Mouse (Mus musculus) G1E (cell line): Measurements from ENCODE around the gene Galnt18. TPM values are rescaled to one million over a fixed set of nuclear protein-coding genes. Genes with fewer than 3 reads are reported as not detected.

Source experiments
- ATAC-seq: 2 replicates; pipeline ENCODE4 v1.8.0; 2016; ENCODE audit warnings: mild to moderate bottlenecking; ENCODE audit not compliant: insufficient number of reproducible peaks, poor library complexity, low FRiP score, severe bottlenecking; ENCODE audit errors: extremely low read depth
- DNase-seq: peaks from one replicate; pipeline ENCODE4 v3.0.0; 2012; ENCODE audit warnings: low spot score
- H3K27me3 ChIP-seq: 2 replicates; pipeline ENCODE4 v1.6.1; 2012; ENCODE audit warnings: mild to moderate bottlenecking, low read length, inconsistent platforms; ENCODE audit not compliant: insufficient read depth
- H3K36me3 ChIP-seq: replicated peaks from 2 replicates; pipeline ENCODE3; 2012; ENCODE audit warnings: mild to moderate bottlenecking, inconsistent platforms
- H3K4me1 ChIP-seq: 2 replicates; pipeline ENCODE4 v1.6.1; 2012; ENCODE audit warnings: low read depth, low read length, inconsistent platforms, mixed read lengths; ENCODE audit not compliant: insufficient read depth
- H3K4me3 ChIP-seq: 2 replicates; pipeline ENCODE4 v1.5.1; 2012; ENCODE audit warnings: low read depth, mild to moderate bottlenecking, inconsistent platforms, low read length, moderate library complexity, mixed read lengths
- H3K9me3 ChIP-seq: replicated peaks from 2 replicates; pipeline ENCODE4 v1.6.1; 2012; ENCODE audit warnings: inconsistent platforms
- CTCF ChIP-seq: IDR thresholded peaks from 2 replicates; pipeline ENCODE4 v1.5.1; 2012; ENCODE audit warnings: low read depth, low read length, inconsistent platforms, mixed read lengths
- GATA1 ChIP-seq: IDR thresholded peaks from 2 replicates; pipeline ENCODE4 v1.6.1; 2012; ENCODE audit warnings: borderline replicate concordance, low read length, inconsistent platforms, mixed read lengths
- GATA2 ChIP-seq: IDR thresholded peaks from 2 replicates; pipeline ENCODE4 v1.6.1; 2012; ENCODE audit warnings: low read depth, low read length, inconsistent platforms, borderline replicate concordance
- POLR2AphosphoS5 ChIP-seq: IDR thresholded peaks from 2 replicates; pipeline ENCODE4 v1.6.1; 2012; ENCODE audit warnings: low read depth, low read length, inconsistent platforms; ENCODE audit not compliant: insufficient replicate concordance
- TAL1 ChIP-seq: conservative IDR thresholded peaks from 2 replicates; pipeline ENCODE4 v1.6.1; 2012; ENCODE audit warnings: low read depth, low read length, inconsistent platforms, mixed read lengths
- polyA plus RNA-seq: library from polyadenylated mRNA; stranded (reverse); fragments of >175 nt; gene quantifications from 2 replicates; pipeline ENCODE4 v1.2.3, GENCODE M21; 2012
- total RNA-seq, 2 experiments: library from RNA; stranded (forward) in 1 of 2; stranded (reverse) in 1 of 2; fragments of 200-1000 nt in 1 of 2; fragments of >200 nt in 1 of 2; fragmentation: Nextera tagmentation in 1 of 2; gene quantifications; 2 replicates each; pipeline ENCODE4 v1.2.3; 2014 to 2017

The Galnt18 gene
- total and polyA plus RNA-seq, 3 experiments, result not detected

GRCm38 (mm10) chr7:111655002-111655401, 124.8 kb downstream of the Galnt18 start:
- TF ChIP-seq GATA1, result no peak
- TF ChIP-seq CTCF, result no peak
- no peak for TF ChIP-seq GATA2
- TF ChIP-seq POLR2AphosphoS5, result no peak
- no peak for TF ChIP-seq TAL1
- Histone ChIP-seq H3K4me3 (no peak overlapping the region), H3K27me3 (no peaks in the 10 kb centered on the region), H3K4me1 (no peaks in the 10 kb centered on the region), H3K9me3 (peaks cover 18% of the 10 kb centered on the region), H3K36me3 (no peaks in the 10 kb centered on the region)
- DNase-seq (no peak), ATAC-seq (no peak)

- H3K36me3 ChIP-seq, result no peaks in the 10 kb centered on the region
- no peaks in the 10 kb centered on the region for H3K4me1 ChIP-seq
- ATAC-seq, result no peak
- TF ChIP-seq CTCF (no peak), POLR2AphosphoS5 (no peak), GATA2 (no peak), TAL1 (no peak), GATA1 (no peak)
- peaks cover 14% of the 10 kb centered on the region for H3K9me3 ChIP-seq
- no peak for DNase-seq
- no peaks in the 10 kb centered on the region for H3K27me3 ChIP-seq
- no peak overlapping the region for H3K4me3 ChIP-seq
These were observed 125.3 kb downstream of the Galnt18 start for GRCm38 (mm10) chr7:111654526-111654925.

GRCm38 (mm10) chr7:111644362-111644761, 135.4 kb downstream of the Galnt18 start:
- H3K4me1 ChIP-seq, result no peaks in the 10 kb centered on the region
- DNase-seq, result no peak
- no peaks in the 10 kb centered on the region for H3K36me3 ChIP-seq
- TF ChIP-seq CTCF, result no peak
- TF ChIP-seq GATA1, result no peak
- no peak for TF ChIP-seq GATA2
- TF ChIP-seq POLR2AphosphoS5, result no peak
- no peak for TF ChIP-seq TAL1
- no peak for ATAC-seq
- 0 out of 2 replicates have a peak, but pooled peaks cover 3% of the 10 kb centered on the region for H3K9me3 ChIP-seq
- no peak overlapping the region for H3K4me3 ChIP-seq
- H3K27me3 ChIP-seq, result no peaks in the 10 kb centered on the region

GRCm38 (mm10) chr7:111638899-111639298, 140.9 kb downstream of the Galnt18 start:
- H3K4me3 ChIP-seq, result no peak overlapping the region
- DNase-seq (no peak), ATAC-seq (no peak)
- no peaks in the 10 kb centered on the region for H3K4me1 ChIP-seq
- H3K36me3 ChIP-seq, result no peaks in the 10 kb centered on the region
- peaks cover 6% of the 10 kb centered on the region; the same call in 1 of the 2 replicates for H3K9me3 ChIP-seq
- no peaks in the 10 kb centered on the region for H3K27me3 ChIP-seq
- TF ChIP-seq GATA1, result no peak

GRCm38 (mm10) chr7:111638465-111638864, 141.3 kb downstream of the Galnt18 start:
- H3K4me3 ChIP-seq, result no peak overlapping the region
- DNase-seq (no peak), ATAC-seq (no peak)
- no peak for TF ChIP-seq GATA1
- no peak for TF ChIP-seq GATA2
- TF ChIP-seq TAL1, result no peak
- TF ChIP-seq POLR2AphosphoS5, result no peak
- TF ChIP-seq CTCF, result no peak
- peaks cover 5% of the 10 kb centered on the region for H3K9me3 ChIP-seq
- no peaks in the 10 kb centered on the region for H3K36me3 ChIP-seq
- no peaks in the 10 kb centered on the region for H3K4me1 ChIP-seq
- H3K27me3 ChIP-seq, result no peaks in the 10 kb centered on the region

- Histone ChIP-seq H3K36me3 (no peaks in the 10 kb centered on the region), H3K27me3 (no peaks in the 10 kb centered on the region), H3K4me3 (no peak overlapping the region), H3K9me3 (peaks cover 6% of the 10 kb centered on the region), H3K4me1 (no peaks in the 10 kb centered on the region)
- TF ChIP-seq GATA1 (no peak), TAL1 (no peak), CTCF (no peak), GATA2 (no peak), POLR2AphosphoS5 (no peak)
- no peak for DNase-seq
- ATAC-seq, result no peak
These were observed 141.8 kb downstream of the Galnt18 start for GRCm38 (mm10) chr7:111637866-111638448.

GRCm38 (mm10) chr7:111636503-111636902, 143.3 kb downstream of the Galnt18 start:
- no peaks in the 10 kb centered on the region for H3K36me3 ChIP-seq
- no peak for TF ChIP-seq TAL1
- TF ChIP-seq GATA1, result no peak
- no peak for TF ChIP-seq POLR2AphosphoS5
- TF ChIP-seq GATA2, result no peak
- TF ChIP-seq CTCF, result no peak
- H3K4me1 ChIP-seq, result no peaks in the 10 kb centered on the region
- H3K9me3 ChIP-seq, result peaks cover 10% of the 10 kb centered on the region
- H3K27me3 ChIP-seq, result no peaks in the 10 kb centered on the region
- no peak overlapping the region for H3K4me3 ChIP-seq
- no peak for DNase-seq
- ATAC-seq, result no peak
